Mouse (Mus musculus): ENCODE results near the gene Rpusd3.

Gene Rpusd3

DNA sequence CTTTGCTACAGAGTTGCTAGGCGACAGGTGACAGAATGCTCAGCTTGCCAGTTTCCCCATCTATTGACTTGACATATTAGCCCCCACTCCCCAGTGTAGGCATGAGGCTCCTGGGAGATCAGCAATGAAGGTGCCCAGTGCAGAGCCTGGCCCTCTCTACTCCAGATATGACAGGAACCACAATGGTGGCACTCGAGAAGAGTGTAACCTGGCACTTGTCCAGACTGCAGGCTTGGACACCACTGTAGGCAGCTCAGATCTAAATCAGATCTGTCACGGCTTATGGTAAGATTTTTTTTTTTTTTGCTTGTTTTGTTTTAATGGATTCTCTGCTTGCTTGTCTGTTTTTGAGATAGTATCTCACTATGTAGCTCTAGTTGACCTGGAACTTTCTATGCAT, 14.5 kb upstream of the Rpusd3 start:
- in situ Hi-C loops (cut with MboI; ENCODE audit: unreplicated experiment in 2 of 2), result loop anchor here in 1 of 2 experiments (25.0 kb wide), 1 partner anchor 629 kb away; no protein-coding TSS in a partner anchor

DNA sequence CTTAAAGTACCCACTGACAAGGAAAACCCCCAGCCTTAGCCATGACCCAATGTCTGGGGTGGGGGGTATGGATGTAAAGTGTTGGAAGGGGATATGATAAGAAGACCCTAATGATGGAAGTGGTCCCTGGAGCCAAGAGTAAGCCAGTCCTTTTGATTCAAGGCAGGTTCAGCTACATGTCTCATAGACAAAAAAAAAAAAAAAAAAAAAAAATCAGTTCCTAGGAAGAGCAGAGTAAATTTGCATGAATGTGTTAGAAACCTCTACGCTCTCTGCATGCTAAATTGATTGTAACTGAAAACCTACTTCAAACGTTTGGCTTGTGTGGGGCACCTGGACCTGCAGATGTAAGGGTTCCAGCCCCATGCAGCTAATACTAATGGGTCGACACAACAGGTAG, 12.7 kb upstream of the Rpusd3 start:
- in situ Hi-C loops (cut with MboI; ENCODE audit: unreplicated experiment in 2 of 2), result loop anchor here in 1 of 2 experiments (25.0 kb wide), 1 partner anchor 630 kb away; no protein-coding TSS in a partner anchor

DNA sequence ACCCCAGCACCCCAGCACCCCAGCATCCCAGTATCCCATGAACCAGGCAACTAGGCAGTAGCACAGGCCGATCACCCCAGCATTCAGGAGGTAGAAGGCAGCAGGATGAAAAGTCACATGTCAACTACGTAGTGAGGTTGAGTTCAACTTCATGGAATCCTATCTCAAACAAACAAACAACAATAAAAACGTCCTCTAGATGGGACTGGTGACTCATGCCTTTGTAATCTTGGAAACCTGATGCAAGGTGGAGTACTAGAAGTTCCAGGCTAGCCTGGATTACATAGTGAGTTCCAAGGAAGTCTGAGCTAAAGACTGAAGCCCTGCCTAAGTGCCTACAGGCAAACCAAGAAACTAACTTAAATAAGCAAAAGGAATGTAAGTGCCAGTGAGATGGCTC, 11.7 kb upstream of the Rpusd3 start:
- in situ Hi-C loops (cut with MboI; ENCODE audit: unreplicated experiment in 2 of 2), result loop anchor here in 1 of 2 experiments (25.0 kb wide), 1 partner anchor 631 kb away; no protein-coding TSS in a partner anchor

DNA sequence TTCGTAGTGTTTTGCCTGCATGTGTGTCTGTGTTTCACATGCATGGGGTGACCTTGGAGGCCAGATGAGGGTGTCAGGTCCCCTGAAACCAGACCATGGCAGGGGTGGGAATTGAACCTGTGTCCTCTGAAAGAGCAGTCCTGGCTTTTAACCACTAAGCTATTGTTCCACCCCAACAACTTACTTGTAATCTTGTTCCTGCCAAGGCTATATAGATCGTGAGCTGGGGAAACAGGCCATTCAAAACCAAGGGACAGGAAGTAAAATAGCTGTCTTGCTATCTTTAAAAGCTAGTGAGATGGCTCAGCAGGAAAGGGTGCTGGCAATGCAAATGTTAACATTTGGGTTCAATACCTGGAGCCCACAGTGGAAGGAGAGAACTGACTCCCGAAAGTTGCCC, 10.8 kb upstream of the Rpusd3 start:
- in situ Hi-C loops (cut with MboI; ENCODE audit: unreplicated experiment in 2 of 2), result loop anchor here in 1 of 2 experiments (25.0 kb wide), 1 partner anchor 632 kb away; no protein-coding TSS in a partner anchor

DNA sequence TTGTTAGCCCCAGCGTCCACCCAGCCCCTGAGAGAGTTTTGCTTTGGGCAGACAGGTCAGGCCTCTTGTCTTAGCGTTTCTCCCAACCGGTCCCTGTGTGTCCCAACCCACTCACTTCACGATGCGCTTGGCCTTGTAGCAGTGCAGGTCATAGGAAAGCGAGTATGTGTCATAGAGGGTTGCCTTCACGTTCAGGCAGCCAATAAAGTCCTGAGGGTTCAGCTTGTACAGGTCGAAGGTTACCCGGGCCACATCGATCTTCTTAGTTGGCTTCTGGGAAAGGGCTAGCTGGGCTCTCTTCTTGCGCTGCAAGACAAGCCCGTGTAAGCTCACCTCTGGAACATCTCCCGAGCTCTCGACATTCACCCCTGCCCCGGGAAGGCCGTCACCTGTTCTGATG, 8.9 kb upstream of the Rpusd3 start:
- in situ Hi-C loops (cut with MboI; ENCODE audit: unreplicated experiment in 2 of 2), result loop anchor here in 1 of 2 experiments (25.0 kb wide), 1 partner anchor 634 kb away; no protein-coding TSS in a partner anchor

DNA sequence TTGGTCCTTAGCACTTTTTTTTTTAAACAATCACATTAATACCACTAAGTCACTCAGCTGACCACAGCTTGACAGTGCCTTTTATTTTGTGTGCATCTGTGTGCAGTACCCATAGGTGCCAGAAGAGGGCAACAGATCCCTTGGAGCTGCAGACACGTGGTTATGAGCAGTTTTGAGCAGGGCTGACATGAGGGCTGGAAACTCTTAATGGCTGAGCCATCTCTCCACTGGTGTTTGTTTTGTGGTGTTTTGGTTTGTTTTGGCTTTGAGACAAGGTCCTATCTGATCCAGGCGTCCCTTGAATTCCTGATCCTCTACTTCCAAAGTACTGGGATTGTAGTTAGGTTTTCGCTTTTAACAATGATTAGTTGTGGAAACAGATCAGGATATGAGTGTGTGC, 8.3 kb upstream of the Rpusd3 start:
- in situ Hi-C loops (cut with MboI; ENCODE audit: unreplicated experiment in 2 of 2), result loop anchor here in 1 of 2 experiments (25.0 kb wide), 1 partner anchor 635 kb away; no protein-coding TSS in a partner anchor

DNA sequence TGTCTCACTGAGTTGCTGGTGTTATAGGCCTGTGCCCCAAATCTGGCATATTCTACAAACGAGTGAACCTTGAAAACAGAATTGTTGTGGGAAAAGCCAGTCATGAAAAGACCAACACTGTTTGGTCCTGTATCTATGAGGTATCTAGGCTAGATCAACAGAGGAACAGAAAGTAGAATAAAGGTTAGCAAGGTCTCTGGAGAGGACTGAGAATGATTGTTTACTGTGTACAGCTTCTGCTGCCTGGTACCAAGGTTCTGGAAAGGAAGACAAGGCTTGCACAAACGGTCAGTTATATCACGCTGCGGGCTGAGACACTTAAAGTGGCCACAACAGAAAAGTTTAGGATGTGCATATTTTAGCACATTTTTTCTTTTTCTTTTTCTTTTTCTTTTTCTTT, 7.6 kb upstream of the Rpusd3 start:
- in situ Hi-C loops (cut with MboI; ENCODE audit: unreplicated experiment in 2 of 2), result loop anchor here in 1 of 2 experiments (25.0 kb wide), 1 partner anchor 636 kb away; no protein-coding TSS in a partner anchor

DNA sequence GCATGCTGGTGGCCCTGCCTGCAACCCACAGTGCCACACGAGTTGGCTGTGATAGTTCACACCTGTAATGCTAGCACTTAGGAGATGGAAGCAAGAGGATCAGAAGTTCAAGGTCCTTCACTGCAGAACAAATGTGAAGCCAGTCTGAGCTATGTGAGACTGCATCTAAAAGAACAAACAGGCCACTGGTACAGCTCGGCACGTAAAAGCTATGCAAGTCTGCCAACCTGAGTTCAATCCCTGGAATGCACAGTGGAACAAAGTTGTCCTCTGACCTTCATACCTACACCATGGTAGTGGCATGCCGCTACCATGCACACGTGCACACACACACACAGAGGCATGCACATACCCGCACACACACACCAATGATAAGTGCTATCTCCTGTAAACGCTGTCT, 5.0 kb upstream of the Rpusd3 start:
- in situ Hi-C loops (cut with MboI; ENCODE audit: unreplicated experiment in 2 of 2), result no loop called here

DNA sequence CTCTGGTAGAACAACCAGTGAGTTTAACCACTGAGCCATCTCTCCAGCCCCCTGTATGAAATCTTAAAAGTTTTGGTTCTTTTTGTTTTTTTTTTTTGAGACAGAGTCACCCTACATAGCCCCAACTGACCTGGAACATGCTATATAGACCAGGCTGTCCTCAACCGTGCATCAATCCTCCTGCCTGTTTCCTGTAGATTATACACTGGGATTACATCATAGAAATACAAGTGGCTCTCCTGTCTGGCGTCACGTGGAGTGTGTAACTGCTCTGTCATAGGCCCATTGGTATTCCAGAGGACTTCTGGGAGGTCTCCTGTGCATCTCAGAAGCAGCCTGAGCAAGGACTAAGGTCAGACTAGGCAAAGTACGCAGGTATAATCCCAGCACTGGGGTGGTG, 3.9 kb upstream of the Rpusd3 start:
- in situ Hi-C loops (cut with MboI; ENCODE audit: unreplicated experiment in 2 of 2), result no loop called here

DNA sequence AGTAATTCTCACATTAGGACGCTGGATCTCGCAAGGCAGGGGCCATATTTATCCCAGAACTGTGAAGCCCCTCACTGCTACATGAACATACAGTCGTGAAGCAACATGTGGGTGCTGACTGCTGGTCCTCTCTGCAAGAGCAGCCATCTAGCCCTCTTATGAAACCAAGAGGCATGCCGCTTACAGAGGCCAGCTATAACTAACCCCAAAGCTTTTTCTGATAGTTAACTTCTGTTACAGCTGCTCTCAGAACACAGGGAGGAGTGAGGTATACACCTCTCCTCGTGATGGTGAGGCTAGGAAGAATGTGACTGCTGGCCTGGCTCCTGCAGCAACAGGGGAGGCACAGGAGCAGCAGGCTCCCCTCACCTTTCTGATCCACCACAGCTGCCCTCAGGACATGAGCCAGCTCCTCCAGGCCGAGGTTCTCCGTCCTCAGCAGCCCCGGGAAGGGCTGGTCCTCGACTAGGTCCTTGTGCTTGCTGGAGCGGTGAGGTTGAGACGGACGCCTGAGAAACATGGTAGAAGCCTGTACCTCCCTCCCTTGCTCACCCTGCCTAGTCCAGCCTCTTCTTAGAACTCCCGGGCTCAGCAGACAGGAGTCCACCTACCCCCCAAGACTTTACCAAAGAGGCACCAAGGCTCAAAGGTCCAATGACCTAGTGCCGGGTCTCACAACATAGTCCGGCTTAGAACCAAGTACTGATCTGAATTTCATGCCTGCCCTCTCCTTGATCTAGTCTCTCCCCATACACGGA, 520 bp downstream of the Rpusd3 start:
- in situ Hi-C loops (cut with MboI; ENCODE audit: unreplicated experiment in 2 of 2), result no loop called here

DNA sequence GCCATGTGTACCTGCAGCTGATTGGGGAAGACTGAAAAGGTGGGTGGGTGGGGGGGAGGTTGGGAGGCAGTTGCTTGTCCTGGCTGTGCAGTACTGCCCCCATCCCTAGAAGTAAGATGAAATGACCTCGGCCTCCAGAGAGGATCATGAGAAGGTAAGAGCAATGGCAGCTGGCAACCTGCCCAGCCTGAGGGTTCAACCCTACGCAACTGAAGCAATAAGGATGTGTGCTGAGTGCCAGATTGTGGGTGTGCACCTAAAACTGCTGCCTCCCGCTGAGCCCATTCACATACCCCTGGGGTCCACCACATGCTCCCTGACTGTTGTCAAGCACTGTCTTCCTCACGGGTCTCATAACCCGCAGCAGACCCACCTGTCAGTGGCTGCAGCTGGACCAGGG, 2.7 kb downstream of the Rpusd3 start:
- in situ Hi-C loops (cut with MboI; ENCODE audit: unreplicated experiment in 2 of 2), result no loop called here

DNA sequence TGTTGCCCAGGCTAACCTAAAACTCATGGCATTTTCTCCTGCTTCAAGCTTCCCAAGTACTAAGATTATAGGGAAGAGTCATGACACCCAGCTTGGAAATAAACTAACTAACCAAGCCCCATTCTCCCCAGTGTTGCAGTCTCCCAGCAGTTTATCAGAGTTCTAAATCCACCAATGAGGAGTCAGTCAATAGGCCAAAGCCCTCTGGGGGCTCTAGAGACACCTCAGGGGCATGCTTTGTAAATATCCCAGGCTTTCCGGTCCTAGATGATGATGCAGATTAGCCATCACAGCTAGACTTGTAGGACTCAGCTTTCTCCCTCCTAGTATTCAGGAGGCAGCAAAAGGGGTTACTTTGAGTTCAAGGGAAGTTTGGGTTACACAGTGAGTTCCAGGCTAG, 9.1 kb downstream of the Rpusd3 start:
- in situ Hi-C loops (cut with MboI; ENCODE audit: unreplicated experiment in 2 of 2), result no loop called here

DNA sequence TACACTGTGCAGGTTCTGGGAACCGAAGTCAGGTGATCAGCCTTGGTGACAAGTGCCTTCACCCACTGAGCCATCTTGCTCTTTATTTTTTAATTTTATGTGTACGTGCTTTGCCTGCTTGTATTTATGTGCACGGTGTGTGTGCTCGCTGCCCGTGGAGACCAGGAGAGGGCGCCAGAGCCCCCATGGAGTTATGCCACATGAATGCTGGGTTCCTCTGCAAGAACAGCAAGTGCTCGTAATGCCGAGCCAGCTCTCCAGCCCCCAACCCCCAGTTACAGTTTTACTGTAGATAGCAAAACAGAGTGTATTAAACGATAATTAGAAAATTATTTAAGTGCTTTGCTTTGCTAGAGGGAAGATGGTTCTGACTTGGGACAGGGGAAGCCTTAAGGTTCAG, 12.5 kb downstream of the Rpusd3 start:
- in situ Hi-C loops (cut with MboI; ENCODE audit: unreplicated experiment in 2 of 2), result no loop called here

DNA sequence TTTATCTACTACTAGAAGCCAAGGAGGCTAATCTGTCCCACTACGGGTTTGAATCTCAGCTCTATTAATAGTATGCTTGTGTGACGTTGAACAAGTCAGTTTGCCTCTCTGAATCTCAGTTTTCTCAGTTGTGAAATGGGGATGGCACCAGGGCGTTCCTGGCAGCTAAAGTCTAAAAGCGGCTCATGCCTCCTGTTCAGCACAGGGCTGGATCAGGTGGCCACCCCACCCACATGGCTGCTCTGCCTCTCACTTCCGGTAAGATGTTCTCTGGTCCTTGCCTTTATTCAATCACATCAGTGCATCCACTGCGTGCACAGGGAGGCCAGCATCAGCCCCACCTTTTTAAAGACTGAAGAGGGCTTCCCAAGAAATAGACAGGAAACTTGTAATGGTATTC, 13.7 kb downstream of the Rpusd3 start:
- in situ Hi-C loops (cut with MboI; ENCODE audit: unreplicated experiment in 2 of 2), result no loop called here

DNA sequence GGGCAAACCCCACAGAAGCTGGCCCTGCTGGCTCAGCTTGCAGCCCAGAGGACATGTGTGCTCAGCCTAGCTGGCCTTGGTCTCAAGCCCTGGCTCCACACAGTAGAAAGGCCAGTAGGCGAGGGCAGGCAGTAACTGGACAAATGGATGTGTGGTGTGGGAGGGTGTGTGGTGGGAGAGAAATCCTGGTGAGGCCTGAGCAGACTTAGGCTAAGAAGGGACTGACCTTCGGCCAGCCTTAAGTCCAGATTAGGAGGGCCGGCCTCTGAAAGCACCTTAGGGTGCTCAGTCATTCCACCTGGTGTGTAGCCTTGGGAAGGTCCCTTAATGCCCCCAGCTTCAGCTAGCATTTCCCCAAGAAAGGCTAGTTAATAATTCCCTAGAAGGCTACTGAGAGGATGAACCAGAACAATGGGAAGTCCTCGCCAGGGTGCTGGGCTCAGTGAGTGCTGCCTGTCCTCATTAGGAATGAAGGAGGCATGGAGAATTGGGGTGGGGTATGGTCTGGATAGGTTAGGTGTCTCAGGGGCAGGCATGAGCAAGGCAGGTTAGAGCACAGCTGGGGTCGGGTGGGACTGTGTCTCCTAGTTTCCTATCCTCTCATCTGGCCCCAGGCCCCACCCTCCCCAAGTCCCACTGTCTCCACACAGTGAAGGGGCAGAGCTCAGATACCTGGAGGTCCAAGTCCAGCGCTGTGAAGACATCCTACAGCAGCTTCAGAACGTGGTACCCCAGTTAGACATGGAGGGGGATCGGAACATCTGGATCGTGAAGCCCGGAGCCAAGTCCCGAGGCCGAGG, 14.3 kb downstream of the Rpusd3 start:
- in situ Hi-C loops (cut with MboI; ENCODE audit: unreplicated experiment in 2 of 2), result no loop called here

DNA sequence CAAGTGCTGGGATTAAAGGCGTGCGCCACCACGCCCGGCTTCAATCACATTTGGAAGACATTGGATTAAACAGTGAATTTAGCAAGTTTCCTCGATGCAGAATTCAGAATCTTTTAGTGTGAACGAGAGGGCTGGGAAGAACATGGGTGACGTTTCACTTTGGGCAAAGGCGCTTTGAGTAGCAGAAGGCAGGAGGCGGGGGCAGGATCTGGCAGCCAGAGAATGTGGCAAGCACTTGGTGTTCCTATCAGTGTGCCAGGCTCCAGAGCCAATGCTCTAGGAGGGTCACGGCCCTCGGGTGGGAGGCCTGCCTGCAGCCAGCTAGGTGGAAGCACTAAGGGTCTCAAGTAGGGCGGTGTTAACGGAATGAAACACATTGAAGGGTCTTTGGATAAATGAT, 17.0 kb downstream of the Rpusd3 start:
- in situ Hi-C loops (cut with MboI; ENCODE audit: unreplicated experiment in 2 of 2), result no loop called here

DNA sequence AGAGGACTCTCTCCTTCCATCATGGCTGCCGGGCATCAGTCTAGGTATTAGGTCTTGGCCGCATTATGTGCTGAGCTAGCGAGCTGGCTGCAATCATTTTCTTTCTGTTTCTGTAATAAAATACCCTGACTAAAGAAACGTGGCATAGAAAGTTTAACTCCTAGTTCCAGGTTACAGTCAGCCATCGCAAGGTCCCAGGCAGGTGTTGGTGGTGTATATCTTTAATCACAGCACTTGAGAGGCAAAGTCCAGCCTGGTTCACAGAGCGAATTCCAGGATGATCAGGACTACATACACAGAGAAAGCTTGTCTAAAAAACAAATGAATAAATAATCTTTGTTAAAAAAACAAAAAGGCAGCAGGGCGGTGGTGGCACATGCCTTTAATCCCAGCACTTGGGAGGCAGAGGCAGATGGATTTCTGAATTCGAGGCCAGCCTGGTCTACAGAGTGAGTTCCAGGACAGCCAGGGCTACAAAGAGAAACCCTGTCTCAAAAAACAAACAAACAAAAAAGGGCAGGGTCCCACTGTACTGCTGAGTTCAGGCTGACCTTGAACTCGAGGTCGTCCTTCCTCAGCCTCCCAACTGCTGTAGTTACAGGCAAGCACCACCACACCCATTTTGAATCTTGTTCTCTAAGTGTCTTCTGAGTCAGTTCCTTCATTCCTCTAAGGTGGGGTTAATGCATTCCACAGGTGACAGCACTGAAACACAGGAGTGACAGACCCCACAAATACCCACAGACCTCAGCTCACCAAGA, 22.7 kb downstream of the Rpusd3 start:
- in situ Hi-C loops (cut with MboI; ENCODE audit: unreplicated experiment in 2 of 2), result no loop called here

DNA sequence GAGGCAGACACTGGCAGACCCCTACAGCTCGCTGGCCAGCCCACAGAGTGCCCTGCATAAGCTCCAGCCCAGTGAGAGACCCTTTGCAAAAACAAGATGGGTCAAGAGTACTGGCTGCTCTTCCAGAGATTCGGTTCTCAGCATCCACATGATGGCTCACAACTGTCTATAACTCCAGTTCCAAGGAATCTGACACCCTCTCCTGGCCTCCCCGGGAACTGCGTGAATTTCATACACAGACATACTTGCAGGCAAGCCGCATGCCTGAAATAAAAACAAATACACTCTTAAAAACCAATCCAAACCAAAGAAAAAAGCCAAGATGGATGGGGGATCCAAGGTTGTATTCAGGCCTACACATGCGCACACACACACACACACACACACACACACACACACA, 23.6 kb downstream of the Rpusd3 start:
- in situ Hi-C loops (cut with MboI; ENCODE audit: unreplicated experiment in 2 of 2), result no loop called here

DNA sequence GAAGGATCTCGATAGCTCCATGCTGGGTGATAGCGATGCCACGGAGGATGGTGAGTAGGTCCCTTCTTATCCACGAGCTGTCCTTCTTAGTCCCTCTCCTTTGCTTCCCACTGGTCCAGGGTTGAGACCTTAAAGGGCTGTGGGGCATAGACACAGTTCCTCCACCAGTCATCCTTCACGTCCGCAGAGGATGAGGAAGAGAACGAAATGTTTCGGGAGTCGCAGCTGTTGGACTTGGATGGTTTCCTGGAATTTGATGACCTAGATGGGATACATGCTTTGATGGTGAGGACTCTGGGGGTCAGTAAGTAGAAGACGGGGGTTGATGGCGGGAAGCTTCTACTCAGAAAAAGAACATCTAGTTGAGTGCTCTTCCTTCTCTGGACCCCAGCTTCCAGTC, 24.3 kb downstream of the Rpusd3 start:
- in situ Hi-C loops (cut with MboI; ENCODE audit: unreplicated experiment in 2 of 2), result no loop called here

DNA sequence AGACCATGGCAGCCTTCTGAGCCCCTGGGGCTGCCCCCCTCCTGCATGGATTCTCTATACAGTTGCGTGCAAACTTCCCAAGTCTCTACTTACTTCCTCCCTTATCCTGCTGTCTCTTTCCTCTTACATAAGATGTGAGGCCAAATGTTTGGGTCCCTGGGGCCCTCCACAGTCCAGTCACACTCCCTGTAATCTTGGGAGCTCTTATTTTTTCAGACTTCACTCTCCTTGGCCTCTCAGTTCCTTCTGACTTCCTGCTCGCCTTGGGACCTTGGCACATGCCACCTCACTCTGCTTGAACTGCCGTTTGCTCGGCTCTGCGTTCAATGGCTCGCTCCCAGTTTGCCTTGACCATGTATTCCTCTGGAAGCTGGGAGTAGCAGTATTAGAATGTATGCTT, 25.2 kb downstream of the Rpusd3 start:
- in situ Hi-C loops (cut with MboI; ENCODE audit: unreplicated experiment in 2 of 2), result no loop called here

Data from v-Abl transformed pro-B cells (cell line).